Mouse (Mus musculus): ENCODE results near the gene Olfr52.
"Not testable (repeated sequence)": the region's sequence is repeated elsewhere in the genome, so short reads cannot be mapped to it uniquely, and the experiment has no call there.

The Olfr52 gene

GRCm38 (mm10) chr2:86185583-86185982 is at the start of gene Olfr52:
Olfr52 (minus strand) TSS chr2:86185683.
- no peak for DNase-seq (ENCODE audit: low read depth)

GRCm38 (mm10) chr2:86231301-86231700 is 45.8 kb upstream of the Olfr52 start, which contains the start of gene Olfr1047:
Olfr1047 (minus strand) TSS chr2:86231401.
- no peak for DNase-seq (ENCODE audit: low read depth)

GRCm38 (mm10) chr2:86219214-86219613 is 33.7 kb upstream of the Olfr52 start, which contains the start of gene Olfr1046:
Olfr1046 (minus strand) TSS chr2:86219314.
- DNase-seq (ENCODE audit: low read depth), result no peak

GRCm38 (mm10) chr2:86202909-86203308 is 17.4 kb upstream of the Olfr52 start, which contains the start of gene Olfr1045:
Olfr1045 (minus strand) TSS chr2:86203009.
- no peak for DNase-seq (ENCODE audit: low read depth)

- DNase-seq (ENCODE audit: low read depth), result no peak
Observed at GRCm38 (mm10) chr2:86195863-86196262, 10.4 kb upstream of the Olfr52 start.

- no peak for DNase-seq (ENCODE audit: low read depth)
Observed at GRCm38 (mm10) chr2:86179950-86180349, 5.5 kb downstream of the Olfr52 start.

GRCm38 (mm10) chr2:86177720-86178119 is 7.8 kb downstream of the Olfr52 start, which contains the start of gene Olfr1044:
Olfr1044 (minus strand) TSS chr2:86177820.
- no peak for DNase-seq (ENCODE audit: low read depth)

GRCm38 (mm10) chr2:86175422-86175821 is 10.1 kb downstream of the Olfr52 start:
- DNase-seq (ENCODE audit: low read depth), result not testable (repeated sequence)

- DNase-seq (ENCODE audit: low read depth), result no peak
Observed at GRCm38 (mm10) chr2:86167422-86167821, 18.1 kb downstream of the Olfr52 start, which contains the start of gene Olfr1043. Olfr1043 (minus strand) TSS chr2:86167522.

GRCm38 (mm10) chr2:86161738-86162137 is 23.7 kb downstream of the Olfr52 start, which contains the start of gene Olfr1042:
Olfr1042 (minus strand) TSS chr2:86161838.
- DNase-seq (ENCODE audit: low read depth), result no peak

- no peak for DNase-seq (ENCODE audit: low read depth)
Observed at GRCm38 (mm10) chr2:86146632-86147031, 38.9 kb downstream of the Olfr52 start, which contains the start of gene Olfr1040. Olfr1040 (minus strand) TSS chr2:86146732.

GRCm38 (mm10) chr2:86135828-86136227 is 49.7 kb downstream of the Olfr52 start, which contains the start of gene Olfr1039:
Olfr1039 (minus strand) TSS chr2:86135928.
- DNase-seq (ENCODE audit: low read depth), result no peak

Measured in NIH3T3 (cell line).